Mouse (Mus musculus): ENCODE results near the gene Tle2. TPM values are rescaled to one million over a fixed set of nuclear protein-coding genes. Genes with fewer than 3 reads are reported as not detected.

Tle2 gene
- total RNA-seq, 2 experiments from 2014 or later, result 14.1 to 15.9 TPM

DNA sequence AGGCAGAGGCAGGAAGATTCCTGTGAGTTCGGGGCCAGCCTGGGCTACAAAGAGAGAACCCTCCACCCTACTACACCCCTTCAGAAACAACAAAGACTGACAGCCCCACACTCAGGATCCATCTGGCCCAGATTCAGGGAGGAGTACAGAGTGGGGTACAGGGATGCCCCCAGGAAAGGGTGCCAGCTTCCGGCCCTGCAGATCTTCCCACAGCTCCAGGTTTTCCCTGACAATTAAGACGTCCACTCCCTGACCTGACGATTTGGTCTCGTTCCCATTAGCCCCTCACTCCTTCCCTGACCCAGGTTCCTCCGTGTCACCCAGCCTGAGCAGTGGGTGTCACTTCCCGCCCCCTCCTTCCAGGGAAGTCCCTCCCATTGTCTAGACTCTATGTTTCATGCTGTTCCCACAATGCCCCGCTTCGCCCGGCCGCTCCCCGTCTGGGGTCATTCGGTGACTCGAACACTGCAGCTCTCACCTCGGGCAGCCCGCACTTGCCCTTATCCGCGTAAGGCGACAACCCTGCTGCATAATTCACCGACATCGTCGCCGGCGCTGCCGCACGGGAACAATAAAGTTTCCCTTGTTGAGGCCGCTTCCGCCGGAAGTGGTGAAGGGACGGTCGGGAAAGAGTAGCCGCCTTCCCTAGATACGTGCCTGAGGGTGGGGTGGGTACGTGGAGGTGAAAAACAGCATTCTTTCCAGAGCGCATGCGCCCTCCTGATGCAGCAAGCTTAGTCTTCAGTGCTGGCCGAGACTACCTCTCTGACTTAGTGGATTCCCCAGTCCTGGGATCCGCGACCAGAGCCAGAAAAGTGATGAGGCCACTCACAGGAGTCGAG is 52.9 kb downstream of the Tle2 start, which contains the start of gene Sirt6:
Sirt6 (minus strand) TSS at position 804 of the 842 bp plus-strand sequence.
- peak; percentile 93 for DNase-seq (ENCODE audit: low spot score in 2 of 2)
- intact Hi-C loops (cut with DNase I), result no loop called here

DNA sequence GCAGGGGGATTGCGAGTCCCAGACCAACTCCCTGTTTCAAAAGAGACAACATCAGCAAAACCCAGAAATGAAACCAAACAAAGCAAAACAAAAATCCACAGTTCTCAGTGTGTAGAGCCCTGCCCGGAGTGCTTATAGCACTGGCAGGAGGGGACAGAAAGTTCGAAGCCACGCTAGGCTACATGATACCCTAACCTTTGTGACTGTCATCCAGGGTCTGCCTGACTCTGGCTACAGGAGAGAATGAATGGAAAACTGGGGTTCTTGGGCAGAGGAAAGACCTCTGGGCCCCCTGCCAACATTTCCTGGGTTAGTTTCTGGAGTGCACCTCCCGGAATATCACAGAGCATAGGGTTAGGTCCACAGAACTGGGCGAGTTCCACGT is 53.5 kb downstream of the Tle2 start:
- intact Hi-C loops (cut with DNase I), result no loop called here
- no peak for DNase-seq (ENCODE audit: low spot score in 2 of 2)

DNA sequence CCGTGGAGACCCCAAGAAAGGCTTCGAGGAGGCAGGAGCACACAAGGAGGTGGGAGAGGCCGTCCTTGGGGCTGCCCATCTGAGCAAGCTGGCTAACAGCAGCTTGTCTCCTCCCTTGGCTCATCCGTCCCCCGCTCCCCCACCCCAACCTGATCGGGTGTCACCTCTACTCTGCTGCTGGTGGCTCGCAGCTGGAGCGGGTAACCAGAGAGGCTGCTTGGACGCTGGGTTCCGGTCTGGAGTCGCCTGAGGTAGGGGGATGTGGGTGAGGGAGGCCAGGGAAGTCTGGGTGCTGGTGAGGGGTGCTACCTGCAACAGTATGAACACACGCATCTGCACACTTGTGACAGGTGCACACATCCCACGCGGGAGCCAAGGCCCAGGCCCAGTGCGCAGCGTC is 54.0 kb downstream of the Tle2 start, which contains the start of gene Ankrd24:
Ankrd24 (plus strand) TSS at position 151 of the 400 bp plus-strand sequence.
- DNase-seq (ENCODE audit: low spot score in 2 of 2), result no peak
- intact Hi-C loops (cut with DNase I), result no loop called here

DNA sequence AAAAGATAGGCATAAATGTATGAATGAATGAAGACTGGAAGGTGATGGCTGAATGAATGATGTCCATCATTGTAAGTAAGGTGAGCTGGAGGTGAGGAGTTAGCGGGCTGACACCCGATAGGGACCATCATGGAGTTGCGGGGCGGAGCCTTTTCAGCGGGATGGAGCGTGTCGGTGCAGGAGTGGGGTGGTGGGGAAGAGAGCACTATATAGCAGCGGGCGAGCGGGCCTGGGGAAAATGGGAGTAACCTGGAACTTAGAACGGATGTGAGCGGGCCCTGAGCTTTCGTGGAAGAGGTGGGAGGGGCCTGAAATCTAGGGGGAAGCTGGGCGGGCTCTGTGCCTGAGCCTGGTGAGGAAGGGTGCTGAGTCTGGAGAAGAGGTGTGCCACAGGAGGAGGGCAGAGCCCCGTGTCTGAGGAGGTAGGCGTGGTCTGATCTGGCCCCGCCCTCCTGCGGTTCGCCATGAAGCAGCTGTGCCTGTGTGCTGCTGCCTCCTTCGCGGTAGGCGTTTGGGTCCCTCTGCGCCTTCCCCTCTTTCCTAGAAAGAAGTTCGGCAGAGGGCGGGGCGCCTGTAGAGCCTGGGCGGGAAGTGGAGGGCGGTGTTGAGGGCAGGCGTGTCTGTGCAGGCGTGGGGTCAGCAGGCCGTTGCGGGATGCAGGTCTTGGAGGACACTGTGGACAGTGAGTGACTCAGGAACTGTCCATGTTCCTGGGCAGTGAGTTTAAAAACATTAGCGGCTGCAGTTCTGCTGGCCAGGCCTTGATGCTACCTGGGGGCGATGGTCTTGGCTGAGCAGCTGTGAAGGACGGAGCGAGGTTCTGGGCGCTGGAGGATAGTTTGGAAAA is 59.1 kb downstream of the Tle2 start:
- intact Hi-C loops (cut with DNase I), result loop anchor here (5.0 kb wide), 1 partner anchor 539 kb away; no protein-coding TSS in a partner anchor
- peak; percentile 83 to 85 for DNase-seq (ENCODE audit: low spot score in 2 of 2)

DNA sequence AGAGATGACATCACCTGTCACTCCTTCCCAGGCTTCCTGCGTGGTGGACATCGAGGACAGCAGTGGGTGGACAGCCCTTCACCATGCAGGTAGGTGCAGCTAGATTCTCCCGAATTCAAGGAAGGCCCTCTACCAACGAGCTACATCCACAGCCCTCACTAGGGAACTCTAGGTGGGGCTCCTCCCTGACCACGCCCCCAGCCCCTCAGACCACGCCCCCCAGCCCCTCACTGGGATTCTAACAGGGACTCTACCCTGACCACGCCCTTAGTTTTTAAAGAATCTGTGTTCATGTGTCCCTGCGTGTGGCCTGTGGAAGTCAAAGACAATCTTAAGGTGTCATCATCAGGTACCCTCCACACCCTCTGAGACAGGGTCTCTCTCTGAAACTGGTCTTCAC is 62.0 kb downstream of the Tle2 start:
- no peak for DNase-seq (ENCODE audit: low spot score in 2 of 2)
- intact Hi-C loops (cut with DNase I), result no loop called here

DNA sequence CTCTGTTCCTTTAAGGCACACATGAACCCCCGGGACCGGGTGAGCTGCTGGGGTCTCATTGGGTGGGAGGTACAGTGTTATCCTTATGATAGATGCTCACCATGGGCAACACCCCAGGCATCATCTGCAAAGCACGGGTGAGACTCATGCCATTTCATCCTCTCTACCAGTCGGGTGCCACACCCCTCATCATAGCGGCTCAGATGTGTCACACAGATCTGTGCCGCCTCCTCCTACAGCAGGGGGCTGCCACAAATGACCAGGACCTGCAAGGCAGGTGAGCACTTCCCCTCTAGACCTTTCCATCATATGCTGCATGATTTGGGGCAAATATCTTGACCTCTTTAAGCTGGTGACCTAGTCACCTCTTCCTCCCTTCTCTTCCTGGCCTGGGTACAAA is 63.7 kb downstream of the Tle2 start:
- intact Hi-C loops (cut with DNase I), result no loop called here
- no peak for DNase-seq (ENCODE audit: low spot score in 2 of 2)

Other genes with a start within 250 kb of the Tle2 start
- gene Tbxa2r, start 245.8 kb upstream of the Tle2 start, total RNA-seq (2021), result 1 to 10 TPM; 1.3 to 1.5 TPM
- under 1 TPM; 0.51 to 0.97 TPM for gene Gipc3, start 231.3 kb upstream of the Tle2 start, total RNA-seq (2021)
- gene Hmg20b, start 224.1 kb upstream of the Tle2 start, total RNA-seq (2021), result 10 to 100 TPM; 21.4 to 23.3 TPM
- gene Mfsd12, start 217.1 kb upstream of the Tle2 start, total RNA-seq (2021), result 10 to 100 TPM; 37.8 to 38.9 TPM
- 1 to 10 TPM in 1 of 2 experiments, under 1 TPM in 1; 0.93 to 1.3 TPM for gene 4930404N11Rik, start 208.7 kb upstream of the Tle2 start, total RNA-seq (2021)
- gene Fzr1, start 196.0 kb upstream of the Tle2 start, total RNA-seq (2021), result 10 to 100 TPM; 74.8 to 80.3 TPM
- 10 to 100 TPM; 82.4 to 88.6 TPM for gene Dohh, start 190.1 kb upstream of the Tle2 start, total RNA-seq (2021)
- gene Gm48551, start 190.1 kb upstream of the Tle2 start, total RNA-seq (2021), result 1 to 10 TPM; 2.4 to 3.2 TPM
- gene Gm48552, start 185.6 kb upstream of the Tle2 start, total RNA-seq (2021), result 1 to 10 TPM; 2.8 to 4.7 TPM
- 1 to 10 TPM; 1.8 to 1.9 TPM for gene Smim24, start 181.5 kb upstream of the Tle2 start, total RNA-seq (2021)
- gene Nfic, start 118.9 kb upstream of the Tle2 start, total RNA-seq (2021), result 10 to 100 TPM; 67.0 to 69.8 TPM
- 100 to 1,000 TPM; 280 to 299 TPM for gene Celf5, start 91.9 kb upstream of the Tle2 start, total RNA-seq (2021)
- 100 to 1,000 TPM in 1 of 2 experiments, 10 to 100 TPM in 1; 80.2 to 104 TPM for gene Ncln, start 78.2 kb upstream of the Tle2 start, total RNA-seq (2021)
- under 1 TPM; 0.33 to 0.44 TPM for gene S1pr4, start 74.4 kb upstream of the Tle2 start, total RNA-seq (2021)
- 1 to 10 TPM; 2.2 to 3.2 TPM for gene Gna15, start 50.3 kb upstream of the Tle2 start, total RNA-seq (2021)
- 100 to 1,000 TPM; 102 to 109 TPM for gene Gna11, start 29.4 kb upstream of the Tle2 start, total RNA-seq (2021)
- gene Aes, start 15.1 kb upstream of the Tle2 start, total RNA-seq (2021), result 100 to 1,000 TPM; 573 to 615 TPM
- gene Tle6, start 26.5 kb downstream of the Tle2 start, total RNA-seq (2021), result 1 to 10 TPM; 1.3 to 2.7 TPM
- gene BC025920, start 31.7 kb downstream of the Tle2 start, total RNA-seq (2021), result 1 to 10 TPM; 1.9 to 2.2 TPM
- 10 to 100 TPM; 23.6 to 25.1 TPM for gene Sirt6, start 53.2 kb downstream of the Tle2 start, total RNA-seq (2021)
- 10 to 100 TPM; 31.9 to 34.5 TPM for gene Ankrd24, start 54.0 kb downstream of the Tle2 start, total RNA-seq (2021)
- 1 to 10 TPM; 4.8 TPM for gene Gm10778, start 74.5 kb downstream of the Tle2 start, total RNA-seq (2021)
- gene Zfp433, start 130.3 kb downstream of the Tle2 start, total RNA-seq (2021), result 10 to 100 TPM; 10.1 to 11.3 TPM
- 1 to 10 TPM; 6.4 to 6.8 TPM for gene Gm3055, start 196.6 kb downstream of the Tle2 start, total RNA-seq (2021)
- 1 to 10 TPM; 2.2 to 2.4 TPM for gene Gm4767, start 237.6 kb downstream of the Tle2 start, total RNA-seq (2021)

Data from left cerebral cortex, postnatal 14 days (tissue).